Mouse (Mus musculus): ENCODE measurements at regions not wholly inside any gene's neighbourhood (a gene's known extent, or its start where the extent isn't known, plus 50 kb on each side); places are given as distances from the start of the nearest gene placed in this dataset.

GRCm38 (mm10) chr12:107222106-107222505 lies 266.3 kb upstream of the 3110018I06Rik start:
- no peak for DNase-seq
- intact Hi-C loops (cut with DNase I; ENCODE audit: low total_unique reads): no loop called here

GRCm38 (mm10) chr12:107230097-107230496 lies 258.3 kb upstream of the 3110018I06Rik start:
- DNase-seq: no peak
- intact Hi-C loops (cut with DNase I; ENCODE audit: low total_unique reads): no loop called here

- intact Hi-C loops (cut with DNase I; ENCODE audit: low total_unique reads): no loop called here
- DNase-seq: no peak
These were observed 256.8 kb upstream of the 3110018I06Rik start for GRCm38 (mm10) chr12:107231629-107232028.

- intact Hi-C loops (cut with DNase I; ENCODE audit: low total_unique reads): no loop called here
- DNase-seq: no peak
These were observed 237.5 kb upstream of the 3110018I06Rik start for GRCm38 (mm10) chr12:107250747-107251470.

- intact Hi-C loops (cut with DNase I; ENCODE audit: low total_unique reads): no loop called here
These were observed 236.5 kb upstream of the 3110018I06Rik start for GRCm38 (mm10) chr12:107251981-107252380.

GRCm38 (mm10) chr12:107262076-107262475 lies 226.4 kb upstream of the 3110018I06Rik start:
- intact Hi-C loops (cut with DNase I; ENCODE audit: low total_unique reads): no loop called here
- no peak for DNase-seq

More at GRCm38 (mm10) chr12:107251981-107252380, 236.5 kb upstream of the 3110018I06Rik start:
- DNase-seq: no peak

GRCm38 (mm10) chr12:107262516-107262915 lies 225.9 kb upstream of the 3110018I06Rik start:
- no peak for DNase-seq
- intact Hi-C loops (cut with DNase I; ENCODE audit: low total_unique reads): no loop called here

GRCm38 (mm10) chr12:107266696-107267095 lies 221.7 kb upstream of the 3110018I06Rik start:
- no peak for DNase-seq
- intact Hi-C loops (cut with DNase I; ENCODE audit: low total_unique reads): no loop called here

- DNase-seq: no peak
- intact Hi-C loops (cut with DNase I; ENCODE audit: low total_unique reads): no loop called here
These were observed 202.8 kb upstream of the 3110018I06Rik start for GRCm38 (mm10) chr12:107285622-107286021.

GRCm38 (mm10) chr12:107291377-107291776 lies 197.1 kb upstream of the 3110018I06Rik start:
- intact Hi-C loops (cut with DNase I; ENCODE audit: low total_unique reads): no loop called here
- no peak for DNase-seq

GRCm38 (mm10) chr12:107307094-107307740 lies 181.2 kb upstream of the 3110018I06Rik start:
- intact Hi-C loops (cut with DNase I; ENCODE audit: low total_unique reads): no loop called here
- DNase-seq: no peak

- intact Hi-C loops (cut with DNase I; ENCODE audit: low total_unique reads): no loop called here
- no peak for DNase-seq
These were observed 173.0 kb upstream of the 3110018I06Rik start for GRCm38 (mm10) chr12:107315446-107315845.

GRCm38 (mm10) chr12:107322861-107323260 lies 165.6 kb upstream of the 3110018I06Rik start:
- no peak for DNase-seq
- intact Hi-C loops (cut with DNase I; ENCODE audit: low total_unique reads): no loop called here

- intact Hi-C loops (cut with DNase I; ENCODE audit: low total_unique reads): no loop called here
- DNase-seq: no peak
These were observed 162.3 kb upstream of the 3110018I06Rik start for GRCm38 (mm10) chr12:107326101-107326500.

GRCm38 (mm10) chr12:107327107-107327770 lies 161.2 kb upstream of the 3110018I06Rik start:
- DNase-seq: no peak

GRCm38 (mm10) chr12:107328986-107329385 lies 159.4 kb upstream of the 3110018I06Rik start:
- intact Hi-C loops (cut with DNase I; ENCODE audit: low total_unique reads): no loop called here
- DNase-seq: no peak

More at GRCm38 (mm10) chr12:107327107-107327770, 161.2 kb upstream of the 3110018I06Rik start:
- intact Hi-C loops (cut with DNase I; ENCODE audit: low total_unique reads): no loop called here

- intact Hi-C loops (cut with DNase I; ENCODE audit: low total_unique reads): no loop called here
- no peak for DNase-seq
These were observed 154.1 kb upstream of the 3110018I06Rik start for GRCm38 (mm10) chr12:107334366-107334765.

- DNase-seq: no peak
- intact Hi-C loops (cut with DNase I; ENCODE audit: low total_unique reads): no loop called here
These were observed 153.3 kb upstream of the 3110018I06Rik start for GRCm38 (mm10) chr12:107335106-107335505.

- DNase-seq: no peak
- intact Hi-C loops (cut with DNase I; ENCODE audit: low total_unique reads): no loop called here
These were observed 149.7 kb upstream of the 3110018I06Rik start for GRCm38 (mm10) chr12:107338758-107339157.

GRCm38 (mm10) chr12:107356211-107356610 lies 132.2 kb upstream of the 3110018I06Rik start:
- no peak for DNase-seq
- intact Hi-C loops (cut with DNase I; ENCODE audit: low total_unique reads): no loop called here

All from gastrocnemius, postnatal 14 days (tissue).